Mouse (Mus musculus): Measurements from ENCODE around the gene Csf2.
"Not testable (repeated sequence)": the region's sequence is repeated elsewhere in the genome, so short reads cannot be mapped to it uniquely, and the experiment has no call there.

The Csf2 gene

GRCm38 (mm10) chr11:54248940-54249717 is at the start of gene Csf2:
Csf2 (minus strand) TSS chr11:54249667.
- no peak for DNase-seq

- no peak for DNase-seq
These were observed 49.3 kb upstream of the Csf2 start for GRCm38 (mm10) chr11:54298777-54299176.

- not testable (repeated sequence) for DNase-seq
These were observed 48.0 kb upstream of the Csf2 start for GRCm38 (mm10) chr11:54297471-54297870.

GRCm38 (mm10) chr11:54296734-54297133 is 47.3 kb upstream of the Csf2 start:
- DNase-seq: no peak

GRCm38 (mm10) chr11:54295971-54296370 is 46.5 kb upstream of the Csf2 start:
- DNase-seq: no peak

GRCm38 (mm10) chr11:54293980-54294807 is 44.7 kb upstream of the Csf2 start:
- no peak for DNase-seq

GRCm38 (mm10) chr11:54292163-54292562 is 42.7 kb upstream of the Csf2 start:
- no peak for DNase-seq

GRCm38 (mm10) chr11:54287821-54288453 is 38.5 kb upstream of the Csf2 start:
- no peak for DNase-seq

- DNase-seq: no peak
These were observed 22.0 kb upstream of the Csf2 start for GRCm38 (mm10) chr11:54271437-54271949.

- no peak for DNase-seq
These were observed 19.9 kb upstream of the Csf2 start for GRCm38 (mm10) chr11:54269191-54269896.

- no peak for DNase-seq
These were observed 17.7 kb upstream of the Csf2 start, which contains the start of gene Il3 for GRCm38 (mm10) chr11:54267177-54267576. Il3 (minus strand) TSS chr11:54267277.

- peak; percentile 48 for DNase-seq
These were observed 15.1 kb upstream of the Csf2 start for GRCm38 (mm10) chr11:54264542-54264941.

- no peak for DNase-seq
These were observed 14.1 kb upstream of the Csf2 start for GRCm38 (mm10) chr11:54263405-54264031.

GRCm38 (mm10) chr11:54256624-54257376 is 7.3 kb upstream of the Csf2 start:
- peak; percentile 83 for DNase-seq

GRCm38 (mm10) chr11:54254114-54254513 is 4.6 kb upstream of the Csf2 start:
- DNase-seq: no peak

GRCm38 (mm10) chr11:54250575-54250974 is 1.1 kb upstream of the Csf2 start:
- no peak for DNase-seq

GRCm38 (mm10) chr11:54249748-54250147 is 281 bp upstream of the Csf2 start:
- no peak for DNase-seq

GRCm38 (mm10) chr11:54247251-54247950 is 2.1 kb downstream of the Csf2 start:
- DNase-seq: no peak

GRCm38 (mm10) chr11:54244465-54244864 is 5.0 kb downstream of the Csf2 start:
- DNase-seq: no peak

GRCm38 (mm10) chr11:54242494-54242893 is 7.0 kb downstream of the Csf2 start:
- DNase-seq: no peak

GRCm38 (mm10) chr11:54236939-54237338 is 12.5 kb downstream of the Csf2 start:
- DNase-seq: peak; percentile 51

All from cerebellum, adult 9-11 months (tissue).